Mouse (Mus musculus) regulatory T cell (primary cell): Measurements from ENCODE around the gene Scn11a.

ENCODE experiments used
- in situ Hi-C: fragments of 300-600 bp; cut with MboI, MseI; formaldehyde crosslinking; loops from one replicate; pipeline ENCODE4 v1.15.1; 2025; ENCODE audit warnings: high pct_unique_total_duplicates

Scn11a gene

DNA sequence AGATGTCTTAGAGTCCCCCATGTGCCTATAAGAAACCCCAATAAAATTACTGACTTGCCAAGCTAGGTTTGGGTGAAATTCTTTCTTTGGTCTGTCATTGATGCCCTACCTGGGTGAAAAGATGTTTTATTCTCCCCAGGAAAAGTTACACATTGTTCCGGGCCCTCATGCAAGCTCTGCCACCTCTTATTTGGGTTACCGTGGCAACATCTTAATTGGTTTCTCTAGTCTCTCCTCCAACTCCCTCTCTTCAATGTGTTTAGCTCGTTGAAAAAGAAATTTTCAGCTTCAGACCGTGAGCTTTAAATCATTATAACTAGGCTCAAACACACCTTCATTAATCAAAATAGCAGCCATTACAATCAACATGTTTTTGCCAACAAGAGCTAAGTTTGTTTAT, 28.5 kb downstream of the Scn11a start:
- in situ Hi-C loops: no loop called here

DNA sequence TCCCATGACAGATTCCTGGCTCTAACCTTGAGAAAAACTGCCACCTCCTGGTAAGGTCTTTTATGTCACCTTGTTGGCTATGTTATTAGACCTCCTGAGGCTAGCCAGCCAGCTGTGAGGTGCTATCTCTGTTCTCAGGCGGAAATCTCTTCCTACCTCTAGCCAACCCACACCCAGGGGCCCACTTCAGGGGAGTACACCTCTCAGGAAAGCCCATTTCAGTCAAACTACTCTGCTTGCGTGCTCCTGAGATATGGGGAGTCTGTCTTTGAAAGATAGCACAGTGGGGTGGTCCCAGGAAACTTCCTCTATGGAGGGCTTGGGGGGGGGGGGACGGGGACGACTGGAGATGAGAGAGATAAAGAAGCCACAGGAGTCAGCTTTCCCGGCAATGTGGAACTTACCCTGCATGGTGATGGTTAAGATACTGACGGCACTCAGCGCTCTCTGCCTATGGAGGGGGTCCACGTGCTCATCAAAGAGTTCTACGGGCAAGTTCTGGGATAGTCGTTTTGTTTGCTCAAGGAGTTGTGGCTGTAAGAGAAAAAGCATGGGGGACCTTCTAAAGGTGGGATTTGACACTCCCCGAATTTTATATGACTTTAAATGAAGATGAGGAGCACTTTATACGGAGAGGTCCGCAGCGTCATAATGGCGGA, 29.9 kb downstream of the Scn11a start:
- in situ Hi-C loops: no loop called here

DNA sequence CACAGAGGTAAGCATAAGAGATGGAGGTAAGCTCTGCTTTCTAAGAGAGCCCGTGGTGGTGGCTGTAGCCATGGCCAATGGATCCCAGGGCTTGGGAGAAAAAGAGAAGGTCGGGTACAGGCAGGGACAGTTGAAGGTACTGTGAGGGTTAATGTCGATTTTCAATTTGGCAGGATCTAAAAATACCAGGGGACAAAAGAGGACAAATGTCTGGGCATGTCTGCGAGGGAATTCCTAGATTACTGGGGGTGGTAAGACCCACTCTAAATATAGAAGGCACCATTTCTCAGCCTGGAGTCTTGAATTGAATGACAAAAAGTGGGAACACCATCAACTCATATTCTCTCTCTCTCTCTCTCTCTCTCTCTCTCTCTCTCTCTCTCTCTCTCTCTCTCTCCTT, 30.8 kb downstream of the Scn11a start:
- in situ Hi-C loops: no loop called here

DNA sequence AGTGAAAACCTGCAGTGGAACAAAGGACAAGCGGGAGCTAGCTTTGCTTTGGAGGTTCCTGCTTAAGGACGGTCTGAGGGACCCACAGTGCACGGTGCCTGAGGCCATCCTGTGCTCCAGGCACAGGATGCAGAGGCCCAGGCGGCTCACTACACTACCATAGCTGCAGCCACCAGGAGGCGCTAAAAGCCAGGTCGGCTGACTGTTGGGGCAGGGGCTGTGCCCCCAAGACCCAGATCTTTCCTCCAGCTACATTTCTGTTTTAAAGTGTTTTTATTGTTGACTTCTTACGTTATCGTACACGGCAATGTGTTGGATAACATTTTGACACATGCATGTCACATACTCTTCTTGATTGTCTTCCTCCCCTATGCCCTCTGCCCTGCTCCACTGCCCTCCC, 32.8 kb downstream of the Scn11a start:
- in situ Hi-C loops: no loop called here

DNA sequence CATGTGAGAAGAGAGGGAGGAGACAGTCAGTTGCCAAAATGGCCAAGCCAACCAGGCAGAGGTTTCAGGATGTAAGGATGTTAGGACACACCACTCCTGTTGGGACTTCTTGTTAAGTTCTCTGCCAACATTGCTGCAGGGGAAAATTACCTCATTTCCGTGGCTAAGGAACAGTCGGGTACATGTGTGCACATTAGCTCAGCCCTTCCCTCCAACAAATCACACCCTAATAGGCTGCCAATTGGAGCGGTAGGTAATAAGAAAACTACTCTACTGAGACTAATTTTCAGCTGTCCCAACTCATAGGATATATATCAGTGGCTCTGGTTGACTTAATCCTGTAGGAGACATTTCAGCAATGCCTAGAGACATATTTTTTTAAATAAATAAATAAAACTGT, 44.4 kb downstream of the Scn11a start:
- in situ Hi-C loops: no loop called here

DNA sequence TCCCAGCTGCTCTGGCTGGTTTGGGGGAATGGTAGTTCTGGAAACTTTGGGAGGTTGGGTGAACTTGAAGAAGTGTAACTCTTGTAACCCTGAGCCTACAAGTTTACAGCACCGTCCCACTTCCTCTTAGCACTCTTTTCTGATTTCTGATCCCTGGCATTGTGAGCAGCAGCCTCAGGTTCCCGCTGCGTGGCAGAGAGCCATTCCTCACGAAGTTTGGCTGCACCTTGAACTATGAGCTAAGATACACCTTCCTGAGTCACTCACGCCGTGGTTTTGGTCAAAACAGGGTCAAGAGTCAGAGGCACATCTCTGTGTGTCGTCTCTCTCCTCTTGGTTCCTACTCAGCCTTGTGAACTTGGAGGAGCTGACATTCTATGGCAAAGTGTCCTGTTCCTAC, 48.6 kb downstream of the Scn11a start:
- in situ Hi-C loops: no loop called here

DNA sequence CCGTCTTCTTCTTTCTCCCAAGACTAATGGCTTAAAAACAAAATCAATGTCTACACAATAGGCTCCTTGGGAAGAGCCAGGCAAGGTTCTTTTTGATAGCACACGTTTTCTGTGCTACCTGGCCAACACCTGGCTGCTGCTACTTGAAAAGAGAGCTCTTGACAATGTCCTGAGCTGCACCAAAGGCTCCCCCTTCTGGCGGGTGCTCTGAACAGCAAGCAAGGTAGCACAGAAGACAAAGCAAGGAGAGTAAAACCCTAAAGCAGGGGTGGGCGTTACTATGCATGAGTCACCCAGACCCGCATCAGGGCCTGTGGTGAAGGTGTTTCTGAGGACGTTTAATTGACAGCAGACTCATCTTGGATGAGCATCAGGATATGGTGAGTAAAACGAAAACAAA, 56.7 kb downstream of the Scn11a start:
- in situ Hi-C loops: no loop called here

DNA sequence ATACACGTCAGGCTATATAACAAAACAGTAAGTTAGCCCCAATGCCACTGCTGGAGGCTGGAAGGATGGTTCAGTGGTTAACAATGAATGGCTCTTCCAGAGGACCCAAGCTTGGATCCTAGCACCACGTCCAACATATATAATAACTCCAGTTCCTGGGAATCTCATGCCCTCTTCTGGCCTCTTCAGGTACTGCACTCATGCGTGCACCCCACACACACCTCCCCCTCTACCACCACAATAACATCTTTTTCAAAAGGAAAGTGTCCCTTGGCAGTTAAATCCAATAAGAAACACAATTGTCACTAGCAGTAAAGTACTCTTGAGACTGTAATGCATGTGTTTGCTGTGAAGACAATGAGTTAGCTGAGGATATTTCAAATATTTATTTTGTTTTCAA, 65.0 kb downstream of the Scn11a start:
- in situ Hi-C loops: no loop called here

DNA sequence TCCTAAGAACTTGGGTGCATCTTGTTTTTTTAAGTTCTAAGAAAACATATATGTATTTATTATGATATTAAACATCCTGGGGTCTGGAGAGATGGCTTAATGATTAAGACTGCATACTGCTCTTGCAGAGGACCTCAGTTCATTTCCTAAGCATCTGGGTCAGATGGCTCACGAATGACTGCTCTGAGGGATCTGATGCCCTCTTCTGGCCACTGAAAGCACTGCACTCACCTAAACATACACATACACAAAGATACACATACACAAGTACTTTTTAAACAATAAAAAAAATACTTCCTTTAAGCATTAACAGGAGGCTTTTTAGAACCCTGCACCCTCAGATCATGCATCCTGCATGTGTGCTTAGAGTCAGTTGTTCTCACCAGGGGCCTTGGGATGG, 65.8 kb downstream of the Scn11a start:
- in situ Hi-C loops: no loop called here

DNA sequence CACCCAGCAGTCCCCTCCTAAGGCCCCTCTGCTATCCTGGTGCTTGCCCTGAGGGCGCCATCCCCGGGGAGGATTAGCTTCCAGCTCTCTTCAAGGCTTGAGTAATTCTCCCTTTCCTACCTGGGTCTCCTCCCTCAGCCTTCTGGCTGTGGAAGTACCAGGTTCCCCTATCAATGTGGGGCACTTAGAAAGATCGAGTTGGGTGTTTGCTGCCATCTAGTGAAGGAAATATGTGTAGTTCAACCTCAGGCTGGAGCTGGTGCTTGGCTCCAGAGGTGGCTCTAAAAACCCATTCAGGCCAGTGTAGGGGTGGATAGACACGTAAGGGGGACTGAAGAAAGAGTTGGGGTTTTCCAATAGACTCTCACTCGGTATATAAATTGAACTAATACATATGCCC, 73.7 kb downstream of the Scn11a start:
- in situ Hi-C loops: loop anchor here (5.0 kb wide), 1 partner anchor 104 kb away; no protein-coding TSS in a partner anchor

DNA sequence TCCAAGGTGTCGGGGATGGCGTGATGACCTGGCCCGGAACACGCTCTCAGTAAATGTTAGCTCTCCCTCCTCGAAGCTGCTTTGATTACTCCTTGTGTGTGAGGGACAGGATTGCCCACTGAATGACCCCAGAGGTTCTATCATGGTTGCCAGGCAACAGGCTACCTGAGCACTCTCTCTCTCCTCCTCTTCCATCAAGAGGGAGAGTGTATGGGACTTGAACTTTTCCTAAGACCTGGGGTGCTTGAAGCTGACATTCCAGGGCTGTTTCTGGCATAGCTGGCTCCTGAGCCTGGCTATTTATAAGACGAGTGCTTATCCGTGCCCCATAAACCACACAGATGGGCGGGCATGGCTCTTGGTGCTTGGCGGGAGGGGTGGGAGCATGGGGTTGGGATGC, 76.1 kb downstream of the Scn11a start:
- in situ Hi-C loops: no loop called here

DNA sequence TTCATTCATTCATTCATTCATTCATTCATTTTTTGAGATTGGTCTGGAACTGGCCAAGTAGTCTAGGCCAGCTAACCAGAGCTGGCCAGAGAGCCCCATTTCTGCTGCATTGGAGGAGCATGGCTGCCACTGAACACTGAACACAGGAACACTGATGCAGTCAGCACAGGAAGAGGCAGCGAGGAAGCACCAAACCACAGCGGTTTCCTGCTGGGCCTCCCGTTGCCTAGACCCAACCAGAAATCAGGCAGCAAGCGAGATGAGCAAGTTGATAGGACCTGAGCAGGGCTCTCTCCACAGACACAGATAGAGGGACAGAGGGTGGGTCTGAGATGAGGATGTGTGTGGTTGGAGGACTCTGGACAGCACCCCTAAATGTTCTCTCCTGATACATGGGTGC, 81.4 kb downstream of the Scn11a start:
- in situ Hi-C loops: no loop called here

DNA sequence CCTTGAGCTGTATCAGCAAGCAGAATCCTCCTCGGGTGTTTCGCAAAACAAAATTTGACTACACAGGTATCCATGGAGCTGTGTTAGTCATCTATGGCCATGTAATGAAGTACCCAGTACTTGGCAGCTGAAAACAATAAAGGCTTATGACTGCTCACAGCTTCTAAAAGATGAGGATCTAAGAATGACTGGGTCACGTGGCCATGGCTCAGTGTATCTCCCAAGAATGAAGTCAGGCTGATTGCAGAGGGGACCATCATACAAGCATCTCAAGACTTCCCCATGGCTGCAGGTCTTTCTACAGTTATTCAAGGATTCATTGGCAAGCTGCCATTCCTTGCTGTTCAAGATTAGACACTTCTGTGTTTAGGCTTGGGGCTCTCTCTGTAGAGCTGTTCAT, 81.9 kb downstream of the Scn11a start:
- in situ Hi-C loops: no loop called here

DNA sequence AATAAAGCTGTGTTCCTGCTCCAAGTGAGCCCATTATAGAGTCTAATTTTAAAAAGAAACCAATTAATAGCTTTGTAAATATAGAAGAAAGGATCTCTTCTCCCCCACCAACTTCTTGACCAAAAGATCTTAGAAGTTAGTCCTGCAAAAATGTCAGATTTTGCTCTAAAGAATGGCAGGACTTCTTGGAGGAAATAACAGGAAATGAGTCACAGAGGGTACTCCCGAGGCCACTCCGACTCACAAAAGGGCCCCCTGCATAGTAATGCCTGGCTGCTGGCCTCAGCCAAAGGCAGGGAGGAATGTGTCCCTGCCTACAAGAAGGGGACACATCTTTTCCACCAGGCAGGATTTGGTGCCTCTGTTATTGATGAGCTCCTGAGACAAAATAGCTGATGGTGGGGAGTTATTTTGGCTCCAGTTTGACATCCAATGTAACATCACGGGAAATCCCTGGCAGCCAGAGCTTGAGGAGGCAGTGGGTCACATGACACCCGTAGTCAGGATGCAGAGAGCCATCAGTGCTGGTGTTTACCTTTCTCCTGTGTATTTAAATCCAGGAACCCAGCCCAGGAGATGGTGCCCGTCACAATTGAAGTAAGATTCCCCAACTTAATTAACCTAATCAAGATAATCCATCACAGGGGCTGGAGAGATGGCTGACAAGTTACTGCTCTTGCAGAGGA, 84.0 kb downstream of the Scn11a start:
- in situ Hi-C loops: no loop called here

DNA sequence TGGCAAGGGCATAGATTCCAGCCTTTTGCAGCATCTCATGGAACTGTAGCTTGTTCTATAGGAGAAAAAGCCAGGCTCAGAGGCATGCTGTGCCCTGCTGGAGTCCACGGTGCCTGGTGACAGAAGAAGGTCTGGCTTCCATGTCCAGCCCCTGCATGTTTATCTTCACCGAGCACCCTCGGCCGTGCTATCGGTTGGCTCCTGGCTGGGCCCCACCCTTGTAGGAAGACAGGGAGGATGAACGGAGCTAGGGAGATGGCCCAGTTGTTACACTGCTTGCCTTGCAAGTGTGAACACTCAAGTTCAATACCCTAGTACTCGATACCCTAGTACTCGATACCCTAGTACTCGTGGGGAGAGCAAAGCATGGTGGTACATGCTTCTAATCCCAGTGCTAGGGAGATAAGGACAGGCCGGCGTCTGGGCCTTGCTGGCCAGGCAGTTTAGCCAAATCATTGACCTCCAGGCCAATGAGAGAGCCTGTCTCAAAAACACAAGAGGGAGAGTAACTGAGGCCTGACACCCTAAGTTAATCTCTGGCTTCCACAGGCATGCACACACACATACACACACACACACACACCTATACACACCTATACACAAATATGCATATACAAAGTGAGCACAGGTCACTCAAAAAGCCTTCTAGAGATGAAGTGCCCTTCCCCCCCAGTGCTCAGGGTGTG, 96.7 kb downstream of the Scn11a start:
- in situ Hi-C loops: no loop called here

DNA sequence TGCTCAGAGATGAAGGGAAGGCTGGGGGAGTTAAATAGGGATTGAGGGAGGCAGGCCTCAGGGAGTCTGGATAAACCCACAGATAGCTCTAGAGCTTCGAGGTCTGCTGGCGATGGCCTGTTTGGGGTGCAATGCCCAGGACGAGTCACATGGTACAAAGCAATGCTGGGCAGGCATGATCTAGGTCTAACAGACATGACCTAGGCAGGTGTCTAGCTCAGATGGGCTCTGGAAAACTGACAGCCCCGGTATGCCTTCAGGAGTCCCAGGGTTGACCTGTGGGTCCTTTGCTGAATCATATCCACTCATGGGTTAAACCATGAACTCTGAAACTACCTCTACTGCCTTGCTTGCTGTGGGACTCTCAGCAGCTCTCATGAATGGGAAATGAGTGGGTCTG, 98.3 kb downstream of the Scn11a start:
- in situ Hi-C loops: no loop called here

DNA sequence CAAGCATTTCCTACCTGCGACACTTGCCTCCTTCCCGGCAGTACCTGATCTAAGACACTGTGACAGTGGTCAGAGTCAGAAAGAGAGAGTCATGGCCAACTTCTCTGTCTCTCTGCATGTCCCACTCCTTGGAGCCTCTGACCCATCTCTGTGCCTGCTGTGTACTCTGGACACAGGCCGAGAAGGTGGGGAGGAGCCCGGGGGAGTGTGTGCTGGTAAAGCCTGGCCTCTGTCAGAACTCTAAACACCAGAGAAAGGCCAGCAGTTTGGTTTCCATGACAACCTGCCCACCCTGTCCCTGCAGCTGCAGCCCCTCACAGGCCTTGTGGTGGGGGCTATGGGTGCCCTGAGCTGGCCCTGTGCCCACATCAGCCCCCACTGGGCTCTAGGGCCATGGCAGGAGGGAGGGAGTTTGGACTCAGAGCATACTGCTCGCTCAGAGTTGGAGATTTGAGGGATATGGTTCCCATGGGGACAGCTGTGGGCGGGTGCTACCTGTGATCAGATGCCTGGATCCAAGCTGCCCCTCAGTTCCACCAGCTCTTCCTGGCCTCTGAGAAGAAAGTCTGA, 99.9 kb downstream of the Scn11a start:
- in situ Hi-C loops: no loop called here

DNA sequence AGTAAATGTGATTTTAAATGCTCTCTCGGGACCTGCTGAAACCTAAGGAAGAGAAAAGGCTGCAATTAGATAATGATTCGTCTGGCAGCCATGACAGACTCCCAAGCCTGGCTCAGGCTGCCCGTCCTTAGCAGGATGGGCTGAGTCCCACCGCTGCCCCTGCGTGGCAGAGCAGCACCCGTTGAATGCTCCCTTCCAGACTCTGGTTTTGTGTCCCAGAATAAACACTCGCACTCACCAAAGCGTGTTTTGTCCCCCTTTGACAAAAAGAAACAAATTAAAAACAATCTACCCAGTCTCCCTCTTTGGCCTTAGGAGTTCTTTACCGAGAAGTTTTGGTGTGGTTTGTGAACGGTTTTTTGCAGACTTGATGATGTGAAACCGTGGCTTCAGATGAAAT, 106.0 kb downstream of the Scn11a start, which contains the start of gene Scn10a:
Gene Scn10a, minus strand, starts transcription at position 101 of the 400 bp plus-strand sequence.
- in situ Hi-C loops: no loop called here

DNA sequence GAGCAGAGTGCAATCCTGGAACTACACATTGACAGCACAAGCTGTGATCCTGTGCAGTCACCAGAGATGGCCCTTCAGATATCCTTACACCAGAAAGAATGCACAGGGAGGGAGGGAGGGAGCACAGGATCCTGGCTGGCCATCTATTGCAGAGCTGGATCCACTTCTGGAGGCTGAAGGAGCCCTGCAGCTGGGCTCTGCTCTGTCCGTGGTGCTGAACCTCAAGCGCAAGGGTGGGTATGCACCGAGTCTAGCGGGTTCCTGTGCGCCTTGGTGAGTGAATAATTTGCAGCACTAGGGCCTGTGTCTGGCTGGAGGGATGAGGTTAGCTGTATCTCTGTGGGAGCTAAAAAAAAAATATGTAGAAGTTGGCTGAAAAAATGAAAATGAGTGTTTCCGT, 118.6 kb downstream of the Scn11a start:
- in situ Hi-C loops: no loop called here
